Mouse (Mus musculus) granulocyte monocyte progenitor cell, adult 5-6 weeks (primary cell): ENCODE measurements around the gene Atp5j. TPM values are rescaled to one million over a fixed set of nuclear protein-coding genes. Genes with fewer than 3 reads are reported as not detected.
A peak's percentile ranks its signal among the peaks of the same experiment; 100 is the strongest.

Experiments used
- ATAC-seq: replicated peaks from 2 replicates; pipeline ENCODE4 v1.8.0; 2016; ENCODE audit warnings: mild to moderate bottlenecking, moderate TSS enrichment, inconsistent platforms; ENCODE audit not compliant: poor library complexity, severe bottlenecking
- total RNA-seq, 2 experiments: library from RNA; stranded (forward) in 1 of 2; stranded (reverse) in 1 of 2; fragments of 200-712, 200-1000 nt in 1 of 2; fragments of >200 nt in 1 of 2; fragmentation: Nextera tagmentation in 1 of 2; gene quantifications; 2 replicates each; pipeline ENCODE4 v1.2.3; 2014 to 2017

The Atp5j gene
- total RNA-seq (2014; fragmentation: Nextera tagmentation) = 504 and 603 TPM in 2 replicates
- 303 and 340 TPM in 2 replicates for total RNA-seq (2017)

DNA sequence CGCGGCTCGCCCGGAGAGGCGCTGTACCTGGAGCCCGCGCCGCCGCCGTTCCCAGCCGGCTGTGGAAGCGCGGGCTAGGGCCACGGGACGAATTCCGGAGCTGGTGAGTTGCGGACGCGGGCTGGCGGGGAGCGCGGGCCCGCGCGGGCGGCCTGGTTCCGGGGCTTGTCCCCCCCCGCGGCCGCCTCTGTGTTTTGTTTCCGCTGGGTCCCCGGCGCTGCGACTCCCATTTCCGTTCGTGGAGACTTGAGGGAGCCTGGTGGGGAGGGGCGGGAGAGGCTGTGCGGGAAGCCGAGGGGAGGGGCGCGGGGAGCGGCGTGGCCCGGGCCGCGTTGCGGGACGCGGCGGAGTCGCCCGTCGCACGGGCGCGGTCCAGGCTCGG lies at the start of gene Atp5j:
Gene Atp5j (minus strand): TSS at position 185 of the 382 bp plus-strand sequence.
- peak; percentile 39 for ATAC-seq

DNA sequence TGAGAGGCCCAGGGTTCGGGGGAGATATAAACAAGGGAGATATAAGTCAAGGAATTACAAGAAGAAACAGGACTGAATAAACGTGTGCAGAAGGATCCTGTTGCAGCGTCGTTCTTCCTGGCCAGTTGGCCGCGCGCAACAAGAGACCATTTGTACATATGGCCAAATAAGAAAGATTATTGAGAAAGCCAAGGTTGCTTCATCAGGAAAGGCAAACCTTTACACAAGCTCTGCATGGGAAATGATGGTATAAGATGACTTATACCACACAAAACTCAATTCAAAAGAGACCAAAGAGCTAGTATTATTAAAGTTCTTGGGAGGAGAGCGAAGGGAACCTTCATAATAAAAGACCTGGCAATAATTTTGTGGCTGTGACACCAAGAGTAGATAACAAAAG lies 49.1 kb upstream of the Atp5j start:
- peak; percentile 51 for ATAC-seq

DNA sequence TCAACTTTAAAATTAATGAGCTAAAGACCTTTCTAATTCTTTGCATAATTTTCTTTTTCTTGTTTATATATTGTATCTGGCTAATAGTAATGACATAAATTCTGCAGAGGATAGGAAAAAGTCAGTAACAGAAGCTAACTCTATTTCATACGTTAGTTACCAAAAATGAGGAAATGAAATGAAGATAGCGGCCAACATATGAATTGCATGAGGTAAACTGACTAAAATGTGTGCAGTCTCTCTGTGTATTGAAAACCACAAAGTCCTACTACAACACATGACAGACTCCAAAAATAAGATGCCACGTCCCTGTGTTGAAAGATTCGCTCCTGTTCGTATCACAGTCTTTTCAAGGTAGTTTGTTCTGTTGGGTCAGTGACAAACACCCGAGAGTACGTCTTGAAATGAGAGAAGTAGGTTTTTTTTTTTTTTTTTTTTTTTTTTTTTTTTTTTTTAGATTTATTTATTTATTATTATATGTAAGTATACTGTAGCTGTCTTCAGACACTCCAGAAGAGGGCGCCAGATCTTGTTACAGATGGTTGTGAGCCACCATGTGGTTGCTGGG lies 46.4 kb upstream of the Atp5j start:
- peak; percentile 70 for ATAC-seq

DNA sequence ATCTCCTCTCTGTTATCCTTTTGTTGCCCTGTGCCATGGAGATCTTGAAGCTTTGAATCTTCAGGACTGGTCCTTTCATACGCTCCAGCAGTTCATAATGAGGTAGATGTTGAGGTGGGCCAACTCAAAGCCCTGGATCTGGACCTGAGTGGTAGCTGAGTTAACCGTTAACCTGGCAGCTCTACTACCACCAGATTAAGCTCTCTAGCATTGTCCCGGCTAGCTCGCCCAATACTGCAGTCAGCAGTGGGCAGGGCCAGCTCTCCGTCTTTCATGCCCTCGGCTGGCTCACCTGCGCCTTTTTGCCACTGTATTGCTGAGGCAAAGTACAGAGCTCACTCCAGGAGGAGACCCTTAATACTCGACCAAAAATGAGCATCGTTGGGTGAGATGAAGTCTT lies 45.7 kb upstream of the Atp5j start:
- ATAC-seq = no peak

DNA sequence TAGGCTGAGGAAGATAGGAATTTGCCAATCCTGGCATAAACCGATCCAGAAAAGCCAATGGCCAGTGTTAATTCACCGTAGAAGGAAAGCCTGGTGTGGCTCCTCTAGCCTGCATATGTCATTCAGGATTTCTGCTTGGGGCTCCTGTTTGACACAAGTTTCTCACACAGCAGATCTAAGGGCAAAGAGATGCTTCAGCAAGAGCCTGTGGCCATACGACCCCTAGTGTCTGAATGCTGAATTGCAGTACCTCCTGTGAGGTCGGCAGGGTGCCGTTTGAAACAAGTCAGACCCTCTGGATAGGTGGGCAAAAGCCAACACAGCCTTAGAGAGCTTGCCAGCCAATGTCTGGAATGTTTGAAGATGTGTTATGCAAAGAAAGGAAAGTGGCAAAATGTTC lies 43.7 kb upstream of the Atp5j start:
- ATAC-seq = peak; percentile 94

DNA sequence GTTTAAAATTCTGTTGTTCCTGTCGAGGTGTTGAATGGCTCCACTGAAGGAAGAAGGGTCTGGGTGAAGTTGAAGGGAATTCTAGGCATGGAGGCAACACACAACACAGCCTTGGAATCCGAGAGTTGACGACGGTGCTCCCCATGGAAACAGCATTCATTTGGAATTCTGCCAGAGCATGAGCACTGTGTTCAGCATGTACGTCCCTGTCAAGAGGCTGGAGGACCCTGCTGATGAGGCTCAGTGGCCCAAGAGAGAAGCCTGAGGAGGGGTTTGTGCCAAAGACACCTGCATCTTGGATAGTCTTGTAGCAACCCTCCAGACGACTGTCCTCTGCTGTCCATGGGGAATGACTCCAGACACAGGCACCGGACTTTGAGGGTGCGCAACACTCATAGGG lies 40.7 kb upstream of the Atp5j start:
- ATAC-seq = no peak

DNA sequence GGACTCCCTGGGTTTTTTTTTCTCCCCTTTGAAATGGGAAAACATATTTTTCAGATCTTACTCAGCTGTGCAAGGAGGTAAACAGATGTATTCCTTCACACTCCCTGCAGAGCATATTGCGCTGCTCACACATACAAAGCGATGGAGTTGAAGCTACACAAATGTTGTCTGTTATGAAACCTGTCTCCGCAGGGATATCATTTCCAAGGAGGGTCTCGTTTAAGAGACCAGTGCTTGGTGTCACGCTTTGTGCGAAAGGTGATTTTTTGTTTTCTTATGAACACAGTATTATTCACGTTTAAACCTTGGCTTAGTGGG lies 40.3 kb upstream of the Atp5j start:
- ATAC-seq = no peak

DNA sequence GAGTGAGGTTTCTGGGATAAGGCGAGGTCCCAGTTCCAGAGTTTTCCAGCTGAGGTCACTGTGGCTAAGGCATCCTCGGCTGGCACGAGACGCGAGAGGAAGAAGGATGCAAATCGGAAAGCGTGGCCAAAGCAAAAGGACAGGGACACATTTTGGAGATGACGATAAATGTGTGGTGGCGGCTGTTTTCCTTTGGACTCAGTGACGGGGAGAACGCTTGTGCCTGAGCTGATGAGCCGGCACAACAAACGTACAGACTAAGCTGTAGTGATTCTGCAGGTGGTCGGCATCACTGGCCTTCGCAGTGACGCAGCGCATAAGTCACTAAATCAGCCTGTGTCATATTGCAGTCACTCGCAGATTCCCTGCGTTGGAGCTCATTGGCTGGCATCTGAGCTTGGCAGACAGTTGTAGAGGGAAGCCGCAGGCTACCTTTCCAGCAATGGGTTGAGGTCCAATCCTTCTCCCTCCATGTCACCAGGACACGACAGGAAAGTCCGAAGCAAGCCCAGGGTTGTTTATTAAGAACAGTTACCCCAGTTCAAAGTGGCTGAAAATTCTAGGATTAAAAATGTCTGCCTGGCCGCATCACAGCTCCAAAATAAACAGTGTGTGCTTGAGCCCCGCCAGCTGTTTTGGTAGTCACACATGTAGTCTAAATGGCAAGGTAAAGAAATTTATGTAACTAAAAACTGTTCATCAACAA lies 39.7 kb upstream of the Atp5j start:
- no peak for ATAC-seq

DNA sequence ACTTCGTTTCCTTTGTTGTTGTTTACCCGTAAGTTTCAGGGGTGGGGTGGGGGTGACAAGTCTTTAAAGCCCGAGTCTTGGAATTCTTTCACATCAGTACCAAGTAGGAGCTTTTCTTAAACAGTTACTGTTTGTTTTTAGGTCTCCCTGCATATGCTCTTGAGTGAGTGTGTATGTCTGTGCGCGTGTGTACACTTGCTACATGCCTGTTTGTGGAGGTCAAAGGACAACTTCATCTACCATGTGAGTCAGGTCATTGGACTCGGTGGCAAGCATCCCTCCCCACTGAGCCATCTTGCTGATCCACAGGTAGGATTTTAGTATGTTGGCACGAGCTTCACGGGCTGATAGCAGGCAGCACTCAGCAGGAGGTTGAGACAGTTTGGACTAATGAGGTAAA lies 38.4 kb upstream of the Atp5j start:
- no peak for ATAC-seq

DNA sequence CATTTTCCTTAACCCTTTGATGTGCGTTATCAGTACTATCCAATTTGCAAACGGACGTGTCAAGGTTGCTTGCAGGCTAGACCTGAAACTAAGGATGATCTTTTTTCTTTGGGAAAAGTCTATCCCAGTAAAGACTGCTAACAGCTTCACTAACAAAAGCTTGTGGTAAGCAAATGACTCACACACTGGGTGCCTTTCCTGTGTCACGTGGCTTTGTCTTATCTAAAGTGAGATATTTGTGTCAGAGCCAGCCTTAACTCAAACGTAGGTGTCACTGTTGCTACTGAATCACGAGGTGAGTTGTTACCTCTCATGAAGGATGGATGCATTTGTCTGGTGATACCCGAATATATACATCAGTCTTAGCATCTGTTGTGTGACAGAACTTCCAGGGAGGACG lies 29.2 kb upstream of the Atp5j start:
- no peak for ATAC-seq

DNA sequence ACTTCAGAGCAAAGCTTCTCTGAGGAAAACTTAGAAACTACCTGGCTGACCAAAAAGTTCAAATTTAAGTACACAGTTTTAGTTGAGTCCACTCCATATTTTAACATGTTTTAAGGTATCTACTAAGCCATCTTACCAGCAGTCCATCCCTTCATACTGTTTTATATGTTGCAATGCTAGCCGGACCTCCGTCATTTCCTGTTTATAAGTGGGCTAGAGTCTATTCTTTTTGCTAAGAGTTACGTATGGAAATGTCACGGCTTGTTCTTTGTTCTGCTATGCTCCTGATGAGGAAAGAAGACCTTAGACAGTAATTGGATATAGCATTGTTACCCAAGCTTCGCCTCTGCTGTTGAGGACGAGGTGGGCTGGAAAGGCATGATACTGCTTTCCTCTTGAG lies 18.1 kb upstream of the Atp5j start:
- peak; percentile 56 for ATAC-seq

DNA sequence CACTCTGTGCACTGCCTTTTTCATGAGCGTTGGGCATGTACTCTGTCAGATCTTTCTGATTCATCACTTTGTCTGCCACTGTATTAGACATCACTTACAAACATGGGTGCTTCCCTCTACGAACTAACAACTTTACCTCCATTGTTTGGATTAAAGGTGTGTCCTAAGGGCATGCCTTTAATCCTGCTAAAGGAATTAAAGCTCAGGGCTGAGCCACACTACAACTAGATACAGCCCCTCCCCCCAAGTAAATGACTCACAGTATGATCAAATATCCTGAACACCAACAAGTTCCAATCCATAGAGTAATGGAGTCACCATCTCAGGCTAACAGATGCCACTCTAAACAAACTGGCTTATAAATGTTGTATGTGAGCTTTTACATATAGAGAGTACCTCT lies 3.2 kb upstream of the Atp5j start:
- no peak for ATAC-seq

DNA sequence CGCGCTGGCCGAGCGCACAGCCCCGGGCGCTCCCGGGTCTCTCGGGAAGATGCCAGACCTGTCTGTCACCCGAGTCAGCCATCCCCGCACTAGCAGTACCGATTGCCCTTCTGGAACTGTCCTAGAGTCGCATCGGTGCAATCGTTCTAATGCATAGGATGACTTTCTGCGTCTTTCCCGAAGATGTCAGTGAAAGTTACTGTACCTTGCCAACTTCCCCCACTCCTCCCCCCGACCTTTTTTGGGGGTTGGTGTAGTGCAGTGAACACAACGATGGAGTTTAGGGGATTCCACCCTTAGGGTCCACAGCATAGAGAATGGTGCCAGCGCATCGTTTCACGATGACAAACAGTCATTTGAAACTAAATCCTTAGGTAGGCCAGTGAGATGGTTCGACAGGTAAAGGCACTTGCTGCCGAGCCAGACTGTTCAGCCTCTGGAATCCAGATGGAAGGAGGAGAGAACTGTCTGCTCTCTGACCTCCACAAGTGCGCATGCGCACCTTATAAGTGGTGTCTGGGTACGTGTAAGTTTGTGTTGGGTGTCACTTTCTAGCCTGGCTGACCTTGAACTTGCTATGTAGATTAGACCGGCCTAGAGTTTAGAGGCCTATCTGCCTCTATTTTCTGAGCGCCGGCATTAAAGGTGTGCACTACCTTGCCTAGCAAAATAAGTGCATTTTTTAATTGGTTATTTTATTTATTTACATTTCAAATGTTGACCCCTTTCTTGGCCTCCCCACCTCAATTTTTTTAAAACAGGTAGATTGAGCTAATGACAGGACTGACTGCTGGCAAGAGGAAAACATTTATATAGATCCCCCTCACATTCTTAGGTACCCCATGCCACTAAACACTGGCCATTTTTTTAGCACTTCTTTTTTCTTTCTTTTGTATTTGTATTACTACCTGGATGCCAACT lies 658 bp upstream of the Atp5j start:
- ATAC-seq = peak; percentile 16

DNA sequence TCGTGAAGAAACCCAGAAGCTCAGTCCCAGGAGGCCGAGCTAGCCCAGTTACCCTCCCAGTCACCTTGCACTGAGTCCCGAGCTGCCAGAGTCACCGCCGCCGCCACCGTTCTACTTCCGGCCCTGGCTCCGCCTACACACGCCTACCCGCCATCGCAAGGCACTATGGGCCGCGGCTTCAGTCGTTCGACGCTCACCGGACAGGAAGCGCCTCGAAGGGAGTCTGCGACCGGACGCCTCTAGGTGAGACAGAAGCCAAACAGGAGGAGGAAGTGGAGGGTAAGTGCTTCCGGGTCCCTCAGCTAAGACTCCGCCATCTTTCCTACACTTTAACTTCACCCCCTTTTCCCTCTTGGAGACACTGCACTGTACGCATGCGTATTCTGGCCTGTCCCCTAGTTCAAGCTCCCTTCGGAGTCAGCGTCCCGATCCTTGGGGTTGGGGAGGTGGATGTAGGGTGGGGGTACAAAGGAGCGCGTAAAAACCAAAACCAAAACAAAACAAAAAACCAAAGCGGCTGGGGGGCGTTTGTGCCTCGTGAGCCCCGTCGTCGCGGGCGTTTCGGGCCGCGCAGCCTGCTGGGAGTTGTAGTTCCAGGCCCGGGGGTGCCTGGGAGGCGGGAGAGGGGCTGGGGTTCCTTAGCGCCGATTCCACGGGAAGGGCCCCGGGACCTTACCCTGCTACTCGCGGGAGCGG lies 532 bp downstream of the Atp5j start, which contains the start of gene Gabpa:
Gene Gabpa (plus strand): TSS at position 181 of the 696 bp plus-strand sequence.
- ATAC-seq = peak; percentile 89

DNA sequence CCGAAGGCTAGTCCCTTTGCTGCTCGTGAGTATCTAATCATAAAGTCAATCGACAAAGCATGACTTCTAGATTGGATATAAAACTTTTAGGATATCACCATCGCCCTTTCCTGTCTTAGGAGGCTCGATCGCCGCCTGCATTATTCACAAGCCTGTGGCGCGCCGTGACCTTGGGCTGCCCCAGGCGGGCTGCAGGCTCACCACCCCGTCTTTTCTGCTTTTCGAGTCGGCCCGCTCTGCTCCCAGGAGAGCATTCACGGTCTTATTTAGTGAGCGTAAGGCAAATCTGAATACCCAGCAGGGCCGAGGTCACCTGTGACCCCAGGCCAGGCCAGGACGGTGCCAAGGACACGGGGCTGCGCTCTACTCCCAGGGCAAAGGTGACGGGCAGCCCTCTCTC lies 1.1 kb downstream of the Atp5j start:
- no peak for ATAC-seq

DNA sequence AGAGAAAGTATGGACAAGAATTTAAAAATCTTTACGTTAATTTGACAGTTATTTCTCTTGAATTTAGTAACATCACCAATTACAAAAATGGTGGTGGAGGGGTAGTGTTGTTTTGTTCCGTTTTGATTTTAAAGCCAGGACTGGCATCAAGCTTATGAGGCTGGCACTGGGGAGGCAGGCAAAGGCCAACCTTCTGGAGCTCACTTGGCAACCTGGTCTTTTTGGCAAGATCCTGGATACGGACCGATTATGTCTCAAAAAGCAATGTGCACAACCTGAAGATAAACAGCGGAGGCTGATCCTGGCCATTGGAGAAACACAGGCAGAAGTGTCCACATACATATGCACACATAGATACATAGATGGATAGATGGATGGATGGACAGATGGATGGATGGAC lies 2.7 kb downstream of the Atp5j start:
- ATAC-seq = no peak

DNA sequence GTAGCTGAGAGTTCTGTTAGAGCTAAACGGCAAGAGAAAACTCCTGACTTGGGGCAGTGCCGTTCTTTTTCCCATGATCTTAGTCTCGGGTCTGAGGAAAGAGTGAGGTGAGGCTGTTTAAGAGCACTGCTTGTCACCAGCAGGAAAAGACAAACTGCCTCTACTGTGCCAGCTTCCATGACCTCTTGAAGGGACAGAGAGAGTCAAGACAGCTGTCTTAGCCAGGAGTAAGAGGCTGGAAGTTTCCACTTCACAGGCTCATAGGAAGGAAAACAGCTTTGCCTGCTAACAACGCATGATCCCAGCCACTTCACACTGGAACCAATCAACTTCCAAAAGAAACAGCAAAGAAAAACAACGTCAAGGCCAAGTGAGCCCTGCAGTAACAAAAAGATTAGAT lies 3.7 kb downstream of the Atp5j start:
- no peak for ATAC-seq

DNA sequence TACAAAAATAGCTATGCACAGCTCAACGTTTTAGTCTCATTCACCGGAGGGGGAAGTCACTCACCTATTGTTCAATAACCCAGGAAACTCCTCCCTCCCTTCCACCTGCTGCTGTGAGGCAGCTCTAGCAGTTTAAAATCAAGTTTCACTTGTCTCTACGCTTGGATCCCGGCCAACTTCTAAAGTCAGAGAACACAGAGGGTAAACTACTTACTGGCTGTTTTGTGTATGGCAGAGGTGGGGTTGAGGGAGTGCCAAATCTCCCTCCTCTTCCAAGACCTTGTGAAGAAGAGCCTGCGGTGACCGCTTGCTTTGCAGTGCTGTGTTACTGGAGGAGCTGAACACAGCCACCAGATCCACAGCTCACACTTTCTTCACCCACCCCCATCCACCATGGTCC lies 10.4 kb downstream of the Atp5j start:
- ATAC-seq = no peak

DNA sequence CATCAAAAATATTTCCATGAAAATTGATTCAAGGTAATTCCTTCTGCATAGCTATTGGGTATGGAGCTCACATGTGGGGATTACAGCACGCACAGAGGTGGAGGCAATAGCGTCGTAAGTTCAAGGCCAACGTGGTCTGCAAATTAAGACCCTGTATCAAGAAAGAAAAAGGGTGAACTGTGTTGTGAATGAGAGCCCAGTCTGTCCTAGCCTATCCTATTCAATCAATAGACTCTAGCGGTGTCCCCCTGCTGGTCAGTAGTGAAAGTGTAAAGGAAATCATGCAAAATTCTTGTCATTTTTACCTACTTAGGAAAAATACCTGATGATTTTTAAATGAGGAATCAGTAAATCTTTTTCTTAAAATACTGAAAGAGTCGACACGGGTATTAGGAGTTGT lies 18.0 kb downstream of the Atp5j start:
- ATAC-seq = peak; percentile 48

DNA sequence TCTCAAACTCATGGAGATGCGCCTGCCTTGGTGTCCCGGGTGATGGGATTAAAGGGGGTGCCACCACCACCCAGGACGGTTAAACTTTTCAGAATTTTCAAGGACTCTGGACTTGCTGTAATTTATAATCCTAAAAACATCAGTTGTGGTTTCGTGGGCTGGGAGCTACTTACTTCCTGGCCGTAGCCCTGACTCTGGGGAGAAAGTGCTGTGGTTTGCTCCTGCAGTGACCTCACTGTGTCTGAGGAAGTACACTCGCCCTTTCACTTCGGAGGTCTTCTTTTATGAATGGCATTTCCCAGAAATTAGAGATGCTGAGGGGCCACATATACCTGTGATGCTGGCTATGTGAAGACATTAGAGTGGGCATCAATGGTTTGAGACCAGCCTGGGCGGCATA lies 20.9 kb downstream of the Atp5j start:
- peak; percentile 88 for ATAC-seq

DNA sequence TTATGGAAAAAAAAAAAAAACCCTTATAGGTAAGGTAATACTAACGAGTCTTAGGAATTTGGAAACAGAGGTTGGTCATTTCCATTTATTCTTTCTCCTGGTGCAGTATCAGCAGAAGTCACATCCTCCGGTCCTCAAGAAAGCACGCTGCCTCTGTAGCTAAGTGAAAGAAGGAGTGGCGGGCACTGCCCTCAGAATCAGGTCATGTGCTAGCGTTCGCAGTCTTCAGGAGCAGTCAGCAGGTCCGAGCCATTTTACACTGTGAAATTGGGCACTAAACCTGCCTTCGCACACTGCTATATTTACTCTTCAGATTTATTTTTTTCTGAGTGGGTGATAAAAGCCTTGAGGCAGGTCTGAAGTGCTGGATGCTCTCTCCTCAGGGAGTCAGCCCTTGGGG lies 21.6 kb downstream of the Atp5j start:
- ATAC-seq = peak; percentile 19
